Mouse (Mus musculus): ENCODE results near the gene Cldn34b2. TPM values are rescaled to one million over a fixed set of nuclear protein-coding genes. Genes with fewer than 3 reads are reported as not detected.
"Not testable (repeated sequence)": the region's sequence is repeated elsewhere in the genome, so short reads cannot be mapped to it uniquely, and the experiment has no call there.

The Cldn34b2 gene
- polyA plus RNA-seq (2012; rRNA removed), result 0.11 TPM in 1 of 2 replicates, not detected in the other

DNA sequence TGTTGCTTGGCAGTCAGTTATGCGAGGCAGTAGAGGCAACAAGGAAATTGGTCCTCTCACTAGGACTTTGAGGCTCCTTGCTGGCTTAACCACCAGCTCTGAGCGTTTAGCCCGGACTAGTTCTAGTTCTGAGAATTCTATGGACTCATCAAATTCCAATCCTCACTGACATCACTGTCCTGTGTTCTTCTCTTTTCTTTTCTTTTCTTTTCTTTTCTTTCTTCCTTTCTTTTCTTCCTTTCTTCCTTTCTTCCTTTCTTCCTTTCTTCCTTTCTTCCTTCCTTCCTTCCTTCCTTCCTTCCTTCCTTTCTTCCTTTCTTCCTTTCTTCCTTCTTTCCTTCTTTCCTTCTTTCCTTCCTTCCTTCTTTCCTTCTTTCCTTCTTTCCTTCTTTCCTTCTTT lies at the start of gene Cldn34b2:
Gene Cldn34b2 (minus strand): TSS at position 101 of the 400 bp plus-strand sequence.
- H3K4me1 ChIP-seq (replicated peaks; ENCODE audit: control insufficient read depth, insufficient read depth, low read length); H3K4me3 ChIP-seq (ENCODE audit: control insufficient read depth, insufficient read depth, low read length); H3K36me3 ChIP-seq (ENCODE audit: control insufficient read depth, insufficient read depth, low read length); H3K27ac ChIP-seq (ENCODE audit: control insufficient read depth, insufficient read depth, low read length); H3K27me3 ChIP-seq (ENCODE audit: control insufficient read depth, insufficient read depth, low read length); DNase-seq: not testable (repeated sequence)
- 89% methylated on average over 3 of the region's 3 CpGs for WGBS

DNA sequence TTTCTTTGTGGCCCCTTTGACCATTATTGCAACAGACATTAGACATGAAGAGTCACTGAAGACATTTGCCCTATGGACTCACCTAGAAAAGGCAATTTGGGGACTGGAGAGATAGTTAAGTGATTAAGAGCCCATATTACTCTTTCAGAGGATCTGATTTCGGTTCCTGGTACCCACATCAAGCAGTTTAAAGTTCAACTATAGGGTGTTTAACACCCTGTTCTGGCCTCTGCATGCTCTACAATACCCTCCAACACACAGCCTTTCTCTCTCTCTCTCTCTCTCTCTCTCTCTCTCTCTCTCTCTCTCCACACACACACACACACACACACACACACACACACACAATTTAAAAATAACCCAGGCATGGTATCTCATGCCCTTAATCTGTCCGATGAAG lies 49.4 kb upstream of the Cldn34b2 start:
- DNase-seq, result no peak
- Histone ChIP-seq H3K27me3 (ENCODE audit: control insufficient read depth, insufficient read depth, low read length) (no peaks in the 10 kb centered on the region), H3K4me1 (replicated peaks; ENCODE audit: control insufficient read depth, insufficient read depth, low read length) (no peaks in the 10 kb centered on the region), H3K36me3 (ENCODE audit: control insufficient read depth, insufficient read depth, low read length) (no peaks in the 10 kb centered on the region), H3K4me3 (ENCODE audit: control insufficient read depth, insufficient read depth, low read length) (no peak overlapping the region), H3K27ac (ENCODE audit: control insufficient read depth, insufficient read depth, low read length) (no peak overlapping the region)
- 73% methylated on average over 2 of the region's 2 CpGs for whole genome bisulfite sequencing
- TF ChIP-seq POLR2A (IDR thresholded peaks at IDR 0.05; ENCODE audit: control insufficient read depth, extremely low read depth, insufficient read depth, low read length, poor library complexity) (no peak), CTCF (IDR thresholded peaks at IDR 0.05; ENCODE audit: borderline replicate concordance, control insufficient read depth, extremely low read depth, insufficient read depth, low read length, poor library complexity) (no peak)

GRCm38 (mm10) chrX:155177230-155177629 lies 49.0 kb upstream of the Cldn34b2 start:
- Histone ChIP-seq H3K27me3 (ENCODE audit: control insufficient read depth, insufficient read depth, low read length) (no peaks in the 10 kb centered on the region), H3K27ac (ENCODE audit: control insufficient read depth, insufficient read depth, low read length) (no peak overlapping the region), H3K36me3 (ENCODE audit: control insufficient read depth, insufficient read depth, low read length) (no peaks in the 10 kb centered on the region), H3K4me1 (replicated peaks; ENCODE audit: control insufficient read depth, insufficient read depth, low read length) (no peaks in the 10 kb centered on the region), H3K4me3 (ENCODE audit: control insufficient read depth, insufficient read depth, low read length) (no peak overlapping the region)
- no peak for TF ChIP-seq POLR2A (IDR thresholded peaks at IDR 0.05; ENCODE audit: control insufficient read depth, extremely low read depth, insufficient read depth, low read length, poor library complexity)
- no peak for TF ChIP-seq CTCF (IDR thresholded peaks at IDR 0.05; ENCODE audit: borderline replicate concordance, control insufficient read depth, extremely low read depth, insufficient read depth, low read length, poor library complexity)
- WGBS, result 41% methylated on average over 2 of the region's 2 CpGs
- DNase-seq, result no peak

DNA sequence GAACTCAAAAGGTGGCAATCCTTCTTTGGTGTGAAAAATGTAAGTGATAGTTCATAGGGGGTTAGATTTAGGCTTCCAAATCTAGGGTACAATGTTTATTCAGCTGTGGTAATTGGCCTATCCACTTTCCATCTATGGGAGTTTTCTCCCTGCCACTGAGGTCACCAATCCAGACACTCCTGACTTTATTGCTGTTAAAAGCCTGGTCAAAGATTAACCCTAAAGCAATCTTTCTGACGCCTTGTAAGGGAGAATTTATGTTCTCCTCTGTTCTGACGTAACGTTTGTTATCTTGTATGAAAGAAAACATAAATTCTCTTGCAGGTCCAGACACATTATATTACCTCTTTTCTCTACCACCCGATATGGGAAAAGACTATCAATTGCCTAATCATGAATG lies 47.4 kb upstream of the Cldn34b2 start:
- DNase-seq, result no peak
- no peaks in the 10 kb centered on the region for H3K27me3 ChIP-seq (ENCODE audit: control insufficient read depth, insufficient read depth, low read length)
- H3K4me1 ChIP-seq (replicated peaks; ENCODE audit: control insufficient read depth, insufficient read depth, low read length), result no peaks in the 10 kb centered on the region
- TF ChIP-seq CTCF (IDR thresholded peaks at IDR 0.05; ENCODE audit: borderline replicate concordance, control insufficient read depth, extremely low read depth, insufficient read depth, low read length, poor library complexity) (no peak), POLR2A (IDR thresholded peaks at IDR 0.05; ENCODE audit: control insufficient read depth, extremely low read depth, insufficient read depth, low read length, poor library complexity) (no peak)
- H3K27ac ChIP-seq (ENCODE audit: control insufficient read depth, insufficient read depth, low read length), result no peak overlapping the region
- no peaks in the 10 kb centered on the region for H3K36me3 ChIP-seq (ENCODE audit: control insufficient read depth, insufficient read depth, low read length)
- H3K4me3 ChIP-seq (ENCODE audit: control insufficient read depth, insufficient read depth, low read length), result no peak overlapping the region
- 95% methylated on average over 4 of the region's 4 CpGs for WGBS

DNA sequence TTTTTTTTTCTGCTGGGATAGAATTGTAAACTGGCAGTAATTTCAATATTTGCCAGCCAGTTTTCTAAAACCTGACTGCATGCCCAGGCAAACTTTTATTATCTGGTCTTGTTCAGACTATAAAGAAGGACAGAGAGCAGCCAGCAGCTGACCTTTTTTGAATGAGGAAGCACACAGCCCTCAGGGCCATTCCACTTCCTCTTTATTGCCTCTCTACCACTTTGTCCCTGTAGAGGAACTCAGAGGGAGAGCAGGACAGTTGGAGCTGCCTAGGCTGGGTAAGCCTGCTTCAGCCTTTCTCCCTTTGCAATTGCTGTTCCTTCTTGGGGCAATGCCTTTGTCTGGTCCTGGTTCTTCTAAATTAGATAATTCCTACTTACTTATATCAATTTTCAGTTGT lies 44.1 kb upstream of the Cldn34b2 start:
- Histone ChIP-seq H3K27me3 (ENCODE audit: control insufficient read depth, insufficient read depth, low read length) (no peaks in the 10 kb centered on the region), H3K4me3 (ENCODE audit: control insufficient read depth, insufficient read depth, low read length) (no peak overlapping the region), H3K36me3 (ENCODE audit: control insufficient read depth, insufficient read depth, low read length) (no peaks in the 10 kb centered on the region), H3K27ac (ENCODE audit: control insufficient read depth, insufficient read depth, low read length) (no peak overlapping the region), H3K4me1 (replicated peaks; ENCODE audit: control insufficient read depth, insufficient read depth, low read length) (no peaks in the 10 kb centered on the region)
- TF ChIP-seq POLR2A (IDR thresholded peaks at IDR 0.05; ENCODE audit: control insufficient read depth, extremely low read depth, insufficient read depth, low read length, poor library complexity), result no peak
- no peak for TF ChIP-seq CTCF (IDR thresholded peaks at IDR 0.05; ENCODE audit: borderline replicate concordance, control insufficient read depth, extremely low read depth, insufficient read depth, low read length, poor library complexity)
- DNase-seq, result no peak

GRCm38 (mm10) chrX:155171754-155172153 lies 43.5 kb upstream of the Cldn34b2 start:
- WGBS, result 14% methylated on average over 1 of the region's 1 CpGs
- Histone ChIP-seq H3K27ac (ENCODE audit: control insufficient read depth, insufficient read depth, low read length) (no peak overlapping the region), H3K36me3 (ENCODE audit: control insufficient read depth, insufficient read depth, low read length) (no peaks in the 10 kb centered on the region), H3K27me3 (ENCODE audit: control insufficient read depth, insufficient read depth, low read length) (no peaks in the 10 kb centered on the region), H3K4me1 (replicated peaks; ENCODE audit: control insufficient read depth, insufficient read depth, low read length) (no peaks in the 10 kb centered on the region), H3K4me3 (ENCODE audit: control insufficient read depth, insufficient read depth, low read length) (no peak overlapping the region)
- no peak for TF ChIP-seq CTCF (IDR thresholded peaks at IDR 0.05; ENCODE audit: borderline replicate concordance, control insufficient read depth, extremely low read depth, insufficient read depth, low read length, poor library complexity)
- TF ChIP-seq POLR2A (IDR thresholded peaks at IDR 0.05; ENCODE audit: control insufficient read depth, extremely low read depth, insufficient read depth, low read length, poor library complexity), result no peak
- DNase-seq, result no peak

GRCm38 (mm10) chrX:155169886-155170285 lies 41.7 kb upstream of the Cldn34b2 start:
- Histone ChIP-seq H3K4me1 (replicated peaks; ENCODE audit: control insufficient read depth, insufficient read depth, low read length) (no peaks in the 10 kb centered on the region), H3K27me3 (ENCODE audit: control insufficient read depth, insufficient read depth, low read length) (no peaks in the 10 kb centered on the region), H3K36me3 (ENCODE audit: control insufficient read depth, insufficient read depth, low read length) (no peaks in the 10 kb centered on the region), H3K4me3 (ENCODE audit: control insufficient read depth, insufficient read depth, low read length) (no peak overlapping the region), H3K27ac (ENCODE audit: control insufficient read depth, insufficient read depth, low read length) (no peak overlapping the region)
- WGBS, result 98% methylated on average over 8 of the region's 8 CpGs
- no peak for DNase-seq
- TF ChIP-seq POLR2A (IDR thresholded peaks at IDR 0.05; ENCODE audit: control insufficient read depth, extremely low read depth, insufficient read depth, low read length, poor library complexity), result no peak
